Mouse (Mus musculus): ENCODE data around the gene Wdr46. TPM values are rescaled to one million over a fixed set of nuclear protein-coding genes. Genes with fewer than 3 reads are reported as not detected.

Gene Wdr46
- total and polyA plus RNA-seq, 2 experiments from 2014 or later = 15.7 to 17.3 TPM

GRCm38 (mm10) chr17:33916847-33917655 is 23.4 kb upstream of the Wdr46 start:
- DNase-seq (ENCODE audit: low spot score) = no peak
- peak overlapping the region; percentile 54 for H3K4me3 ChIP-seq (ENCODE audit: low read depth, low read length)
- no peak for ATAC-seq (ENCODE audit: low FRiP score)
- no peaks in the 10 kb centered on the region for H3K9me3 ChIP-seq (ENCODE audit: low read length)
- no peak for TF ChIP-seq CTCF (IDR thresholded peaks at IDR 0.05)
- no peaks in the 10 kb centered on the region for H3K4me1 ChIP-seq (ENCODE audit: insufficient read depth, low read length)
- H3K27ac ChIP-seq (ENCODE audit: low read depth, low read length) = no peak overlapping the region
- 70% methylated on average over 31 of the region's 31 CpGs for WGBS
- H3K36me3 ChIP-seq (ENCODE audit: insufficient read depth, low read length) = peaks cover 17% of the 10 kb centered on the region
- no peaks in the 10 kb centered on the region for H3K27me3 ChIP-seq (ENCODE audit: insufficient read depth, low read length)
- no peak overlapping the region for H3K9ac ChIP-seq (replicated peaks; ENCODE audit: low read length, poor library complexity, severe bottlenecking)
- H3K4me2 ChIP-seq (ENCODE audit: low read depth, low read length, poor library complexity, severe bottlenecking) = peak overlapping the region; percentile 69

GRCm38 (mm10) chr17:33917656-33918292 is 22.7 kb upstream of the Wdr46 start:
- no peak overlapping the region for H3K4me3 ChIP-seq (ENCODE audit: low read depth, low read length)
- peaks cover 12% of the 10 kb centered on the region for H3K36me3 ChIP-seq (ENCODE audit: insufficient read depth, low read length)
- H3K9ac ChIP-seq (replicated peaks; ENCODE audit: low read length, poor library complexity, severe bottlenecking) = no peak overlapping the region
- no peak for TF ChIP-seq CTCF (IDR thresholded peaks at IDR 0.05)
- WGBS = 87% methylated on average over 18 of the region's 18 CpGs
- no peak for DNase-seq (ENCODE audit: low spot score)
- H3K4me2 ChIP-seq (ENCODE audit: low read depth, low read length, poor library complexity, severe bottlenecking) = no peak overlapping the region
- no peak for ATAC-seq (ENCODE audit: low FRiP score)
- H3K27ac ChIP-seq (ENCODE audit: low read depth, low read length) = no peak overlapping the region
- H3K9me3 ChIP-seq (ENCODE audit: low read length) = no peaks in the 10 kb centered on the region
- no peaks in the 10 kb centered on the region for H3K27me3 ChIP-seq (ENCODE audit: insufficient read depth, low read length)
- H3K4me1 ChIP-seq (ENCODE audit: insufficient read depth, low read length) = no peaks in the 10 kb centered on the region

- Histone ChIP-seq H3K4me3 (ENCODE audit: low read depth, low read length) (peak overlapping the region; percentile 38), H3K27ac (ENCODE audit: low read depth, low read length) (no peak overlapping the region), H3K9me3 (ENCODE audit: low read length) (no peaks in the 10 kb centered on the region), H3K4me2 (ENCODE audit: low read depth, low read length, poor library complexity, severe bottlenecking) (peak overlapping the region; percentile 70; the same call in 1 of the 2 replicates), H3K4me1 (ENCODE audit: insufficient read depth, low read length) (no peaks in the 10 kb centered on the region), H3K36me3 (ENCODE audit: insufficient read depth, low read length) (peaks cover 8% of the 10 kb centered on the region), H3K9ac (replicated peaks; ENCODE audit: low read length, poor library complexity, severe bottlenecking) (no peak overlapping the region), H3K27me3 (ENCODE audit: insufficient read depth, low read length) (no peaks in the 10 kb centered on the region)
- whole genome bisulfite sequencing = 65% methylated on average over 37 of the region's 37 CpGs
- no peak for ATAC-seq (ENCODE audit: low FRiP score)
- DNase-seq (ENCODE audit: low spot score) = no peak
- TF ChIP-seq CTCF (IDR thresholded peaks at IDR 0.05) = no peak
These were observed 21.9 kb upstream of the Wdr46 start for GRCm38 (mm10) chr17:33918293-33919203.

- peak; percentile 29 for TF ChIP-seq CTCF (IDR thresholded peaks at IDR 0.05)
- Histone ChIP-seq H3K4me3 (ENCODE audit: low read depth, low read length) (peak overlapping the region; percentile 38), H3K9ac (replicated peaks; ENCODE audit: low read length, poor library complexity, severe bottlenecking) (peak overlapping the region; percentile 39), H3K4me1 (ENCODE audit: insufficient read depth, low read length) (no peaks in the 10 kb centered on the region), H3K27ac (ENCODE audit: low read depth, low read length) (peak overlapping the region; percentile 48; the same call in 1 of the 2 replicates), H3K4me2 (ENCODE audit: low read depth, low read length, poor library complexity, severe bottlenecking) (peak overlapping the region; percentile 70), H3K36me3 (ENCODE audit: insufficient read depth, low read length) (no peaks in the 10 kb centered on the region), H3K9me3 (ENCODE audit: low read length) (no peaks in the 10 kb centered on the region), H3K27me3 (ENCODE audit: insufficient read depth, low read length) (no peaks in the 10 kb centered on the region)
- ATAC-seq (ENCODE audit: low FRiP score) (no peak), DNase-seq (ENCODE audit: low spot score) (peak; percentile 34)
- 4% methylated on average over 52 of the region's 52 CpGs for WGBS
These were observed 20.8 kb upstream of the Wdr46 start for GRCm38 (mm10) chr17:33919351-33920281.
